Mouse (Mus musculus) effector memory CD4-positive, alpha-beta T cell, adult 5 months (primary cell): Measurements from ENCODE around the gene Exoc5. TPM values are rescaled to one million over a fixed set of nuclear protein-coding genes. Genes with fewer than 3 reads are reported as not detected.

ENCODE experiments used
- polyA plus RNA-seq: library from polyadenylated mRNA; unstranded; fragments of 100-300 nt; shearing (Covaris generic); gene quantifications from one replicate; pipeline ENCODE4 v1.2.1, GENCODE M21; 2017

Exoc5 gene
- polyA plus RNA-seq: 79.9 TPM

DNA sequence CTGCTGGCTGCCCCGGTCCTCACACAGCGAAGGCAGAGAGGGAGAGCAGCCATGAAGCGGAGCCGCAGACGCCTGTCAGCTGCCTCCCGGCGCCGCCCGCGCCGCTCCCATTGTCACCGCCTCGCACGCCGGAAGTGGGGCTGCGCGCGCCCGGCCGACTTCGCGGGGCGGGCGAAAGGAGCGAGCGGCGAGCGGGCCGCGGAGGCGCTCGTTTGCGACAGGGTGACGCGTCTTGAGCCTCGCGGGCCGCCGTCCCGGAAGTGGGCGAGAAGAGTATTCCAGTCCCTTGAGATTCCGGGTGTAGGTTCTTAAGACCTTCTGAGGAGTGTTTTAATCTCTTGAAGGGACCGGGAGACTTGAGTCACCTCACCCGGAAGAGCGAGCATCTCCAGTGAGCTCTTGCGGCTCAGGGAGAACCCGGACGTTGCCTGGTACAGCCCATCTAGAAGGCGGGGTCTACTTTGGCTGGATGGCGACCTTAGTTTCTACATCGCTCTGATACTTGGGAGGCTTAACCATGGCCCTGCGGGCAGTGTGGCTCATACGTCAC, at the start of gene Exoc5:
Exoc5 (minus strand) TSS at position 380 of the 550 bp plus-strand sequence.

DNA sequence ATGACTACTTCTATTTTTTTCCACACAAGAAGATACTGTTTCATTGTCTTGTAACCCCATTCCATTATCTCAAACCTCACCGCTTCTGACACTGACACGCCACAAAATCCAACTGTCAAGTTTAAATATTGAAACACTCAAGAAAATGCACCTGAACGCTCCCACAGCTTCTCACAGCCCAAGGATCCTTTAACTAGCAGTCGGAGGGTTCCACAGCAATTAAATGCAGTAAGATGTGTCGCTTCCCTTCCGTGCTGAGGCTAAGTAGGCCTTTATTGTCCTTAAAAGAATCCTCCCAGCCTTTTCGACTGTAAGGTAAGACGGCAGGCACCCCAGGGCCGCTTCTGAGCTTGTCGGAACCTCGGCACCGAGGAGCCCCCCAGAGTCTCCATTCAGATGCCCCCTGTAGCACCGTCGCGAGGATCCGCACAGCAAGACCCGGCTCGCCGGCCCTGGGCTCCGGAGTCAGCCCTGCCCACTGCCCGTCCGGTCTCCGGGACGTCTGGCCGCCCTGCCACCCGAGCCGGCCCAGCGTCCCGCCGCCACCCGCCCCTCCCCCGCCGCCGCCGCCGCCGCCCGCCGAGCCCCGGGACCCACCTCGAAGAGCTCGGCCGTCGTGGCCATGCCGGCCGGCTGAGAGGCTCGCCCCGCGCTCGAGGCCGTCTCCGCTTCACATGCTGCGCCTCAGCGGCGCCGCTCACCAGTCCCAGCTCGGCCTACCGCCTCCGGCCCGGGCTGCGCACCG, 752 bp downstream of the Exoc5 start, which contains the start of gene Ap5m1:
Ap5m1 (plus strand) TSS at position 569 of the 745 bp plus-strand sequence.

Other genes starting within 250 kb of the Exoc5 start
- 32.8 TPM for gene Ap5m1, start 556 bp downstream of the Exoc5 start, polyA plus RNA-seq
- gene Naa30, start 105.6 kb upstream of the Exoc5 start, polyA plus RNA-seq: 55.7 TPM
- 0.34 TPM for gene ccdc198, start 178.8 kb upstream of the Exoc5 start, polyA plus RNA-seq